Mouse (Mus musculus) MEL (cell line): ENCODE measurements around the gene Snrnp70. TPM values are rescaled to one million over a fixed set of nuclear protein-coding genes. Genes with fewer than 3 reads are reported as not detected.
A peak's percentile ranks its signal among the peaks of the same experiment; 100 is the strongest.

Experiments used
- DNase-seq: peaks from one replicate; pipeline ENCODE4 v3.0.0; 2011; ENCODE audit warnings: low read depth, low spot score
- H3K27ac ChIP-seq: 2 replicates; pipeline ENCODE4 v1.5.1; 2012; ENCODE audit warnings: low read depth, mild to moderate bottlenecking, control low read depth, low read length, moderate library complexity; ENCODE audit not compliant: control insufficient read depth
- H3K27me3 ChIP-seq, 2 experiments: fragments of 150-350 bp in 1 of 2; sonication (generic) in 1 of 2; 2 replicates each; pipeline ENCODE4 v1.6.1; 2012; ENCODE audit warnings: low read length in 2 of 2, mild to moderate bottlenecking in 2 of 2, improper control_type of control experiment in 1 of 2, moderate library complexity in 1 of 2; ENCODE audit not compliant: insufficient read depth in 2 of 2, control insufficient read depth in 1 of 2
- H3K36me3 ChIP-seq, 2 experiments: 2 replicates each; pipeline ENCODE4 v1.6.1; 2012 to 2014; ENCODE audit warnings: low read length in 2 of 2, improper control_type of control experiment in 1 of 2, inconsistent platforms in 1 of 2, mild to moderate bottlenecking in 1 of 2; ENCODE audit not compliant: insufficient read depth in 2 of 2, control insufficient read depth in 1 of 2
- H3K4me1 ChIP-seq, 2 experiments: fragments of 150-350 bp in 1 of 2; sonication (generic) in 1 of 2; 2 replicates each; pipeline ENCODE4 v1.6.1; 2012; ENCODE audit warnings: low read length in 2 of 2, improper control_type of control experiment in 1 of 2, mild to moderate bottlenecking in 1 of 2; ENCODE audit not compliant: insufficient read depth in 2 of 2, control insufficient read depth in 1 of 2
- H3K4me3 ChIP-seq, 2 experiments: fragments of 150-350 bp in 1 of 2; sonication (generic) in 1 of 2; 2 replicates each; pipeline ENCODE4 v1.5.1; 2012; ENCODE audit warnings: low read depth in 2 of 2, low read length in 2 of 2, mild to moderate bottlenecking in 2 of 2, moderate library complexity in 2 of 2, control low read depth in 1 of 2, improper control_type of control experiment in 1 of 2; ENCODE audit not compliant: control insufficient read depth in 1 of 2, insufficient read depth in 1 of 2
- H3K79me2 ChIP-seq: 2 replicates; pipeline ENCODE4 v1.6.1; 2012; ENCODE audit warnings: mild to moderate bottlenecking, low read length, moderate library complexity; ENCODE audit not compliant: control insufficient read depth, poor library complexity, insufficient read depth
- H3K9ac ChIP-seq: 2 replicates; pipeline ENCODE4 v1.6.1; 2012; ENCODE audit warnings: low read depth, mild to moderate bottlenecking, control low read depth, low read length, moderate library complexity; ENCODE audit not compliant: control insufficient read depth, poor library complexity, severe bottlenecking
- H3K9me3 ChIP-seq: fragments of 150-350 bp; sonication (generic); replicated peaks from 2 replicates; pipeline ENCODE4 v1.6.1; 2012; ENCODE audit warnings: mild to moderate bottlenecking, low read length, improper control_type of control experiment, moderate library complexity; ENCODE audit not compliant: insufficient read depth
- BHLHE40 ChIP-seq: IDR thresholded peaks from 2 replicates; pipeline ENCODE4 v1.6.1; 2012; ENCODE audit warnings: low read depth, mild to moderate bottlenecking, inconsistent platforms, low read length, improper control_type of control experiment, borderline replicate concordance
- CHD1 ChIP-seq: IDR thresholded peaks from 2 replicates; pipeline ENCODE4 v1.6.1; 2012; ENCODE audit warnings: low read depth, mild to moderate bottlenecking, inconsistent platforms, low read length, improper control_type of control experiment
- CHD2 ChIP-seq: IDR thresholded peaks from 2 replicates; pipeline ENCODE4 v1.6.1; 2011; ENCODE audit warnings: low read length, improper control_type of control experiment
- CTCF ChIP-seq, 3 experiments: IDR thresholded peaks in 2 of 3; conservative IDR thresholded peaks in 1 of 3; 2 replicates each; pipeline ENCODE4 v1.5.1; 2011 to 2012; ENCODE audit warnings: low read length in 3 of 3, low read depth in 2 of 3, mild to moderate bottlenecking in 2 of 3, improper control_type of control experiment in 1 of 3, inconsistent platforms in 1 of 3, mixed read lengths in 1 of 3, moderate library complexity in 1 of 3; ENCODE audit not compliant: control insufficient read depth in 1 of 3, insufficient read depth in 1 of 3, poor library complexity in 1 of 3, severe bottlenecking in 1 of 3
- E2F4 ChIP-seq: IDR thresholded peaks from 2 replicates; pipeline ENCODE4 v1.6.1; 2011; ENCODE audit warnings: low read depth, low read length, improper control_type of control experiment, borderline replicate concordance
- ELF1 ChIP-seq: IDR thresholded peaks from 2 replicates; pipeline ENCODE4 v1.6.1; 2014; ENCODE audit warnings: low read depth, mild to moderate bottlenecking, inconsistent platforms, low read length, improper control_type of control experiment, moderate library complexity
- ETS1 ChIP-seq: IDR thresholded peaks from 2 replicates; pipeline ENCODE4 v1.6.1; 2012; ENCODE audit warnings: low read depth, mild to moderate bottlenecking, inconsistent platforms, low read length, improper control_type of control experiment, moderate library complexity
- GATA1 ChIP-seq: IDR thresholded peaks from 2 replicates; pipeline ENCODE4 v1.6.1; 2011; ENCODE audit warnings: low read depth, low read length, improper control_type of control experiment
- HCFC1 ChIP-seq: IDR thresholded peaks from 2 replicates; pipeline ENCODE4 v1.6.1; 2012; ENCODE audit warnings: low read depth, mild to moderate bottlenecking, inconsistent platforms, low read length, improper control_type of control experiment, moderate library complexity
- JUND ChIP-seq: IDR thresholded peaks from 2 replicates; pipeline ENCODE4 v1.6.1; 2011; ENCODE audit warnings: low read depth, mild to moderate bottlenecking, improper control_type of control experiment, low read length
- MAFK ChIP-seq: IDR thresholded peaks from 2 replicates; pipeline ENCODE4 v1.6.1; 2011; ENCODE audit warnings: low read depth, mild to moderate bottlenecking, low read length, improper control_type of control experiment, borderline replicate concordance
- MAX ChIP-seq: IDR thresholded peaks from 2 replicates; pipeline ENCODE4 v1.6.1; 2011; ENCODE audit warnings: low read length, improper control_type of control experiment
- MAZ ChIP-seq: IDR thresholded peaks from 2 replicates; pipeline ENCODE4 v1.6.1; 2012; ENCODE audit warnings: low read depth, mild to moderate bottlenecking, inconsistent platforms, low read length, improper control_type of control experiment
- MXI1 ChIP-seq: IDR thresholded peaks from 2 replicates; pipeline ENCODE4 v1.6.1; 2011; ENCODE audit warnings: mild to moderate bottlenecking, low read depth, low read length, improper control_type of control experiment
- MYB ChIP-seq: IDR thresholded peaks from 2 replicates; pipeline ENCODE4 v1.6.1; 2011; ENCODE audit warnings: mild to moderate bottlenecking, low read depth, low read length, improper control_type of control experiment
- MYC ChIP-seq: IDR thresholded peaks from 2 replicates; pipeline ENCODE4 v1.6.1; 2011; ENCODE audit warnings: low read depth, mild to moderate bottlenecking, low read length, improper control_type of control experiment, moderate library complexity
- NELFE ChIP-seq: IDR thresholded peaks from 2 replicates; pipeline ENCODE4 v1.6.1; 2011; ENCODE audit warnings: low read depth, low read length, improper control_type of control experiment
- NRF1 ChIP-seq: IDR thresholded peaks from 2 replicates; pipeline ENCODE4 v1.6.1; 2014; ENCODE audit warnings: low read depth, mild to moderate bottlenecking, inconsistent platforms, low read length, improper control_type of control experiment, moderate library complexity; ENCODE audit not compliant: poor library complexity, insufficient read depth, severe bottlenecking
- POLR2A ChIP-seq, 2 experiments: IDR thresholded peaks; 2 replicates each; pipeline ENCODE4 v1.6.1; 2011 to 2012; ENCODE audit warnings: low read length in 2 of 2, mild to moderate bottlenecking in 2 of 2, control low read depth in 1 of 2, improper control_type of control experiment in 1 of 2, low read depth in 1 of 2, moderate library complexity in 1 of 2; ENCODE audit not compliant: control insufficient read depth in 1 of 2, insufficient read depth in 1 of 2, poor library complexity in 1 of 2
- RAD21 ChIP-seq: IDR thresholded peaks from 2 replicates; pipeline ENCODE4 v1.6.1; 2011; ENCODE audit warnings: mild to moderate bottlenecking, low read depth, low read length, improper control_type of control experiment
- SIN3A ChIP-seq: IDR thresholded peaks from 2 replicates; pipeline ENCODE4 v1.6.1; 2012; ENCODE audit warnings: low read length, improper control_type of control experiment, inconsistent platforms
- SMC3 ChIP-seq: IDR thresholded peaks from 2 replicates; pipeline ENCODE4 v1.6.1; 2011; ENCODE audit warnings: low read depth, low read length, improper control_type of control experiment
- TBP ChIP-seq: IDR thresholded peaks from 2 replicates; pipeline ENCODE4 v1.8.0; 2011; ENCODE audit warnings: low read depth, low read length, improper control_type of control experiment
- TCF12 ChIP-seq: IDR thresholded peaks from 2 replicates; pipeline ENCODE4 v1.6.1; 2014; ENCODE audit warnings: low read depth, mild to moderate bottlenecking, inconsistent platforms, low read length, improper control_type of control experiment, moderate library complexity
- UBTF ChIP-seq: IDR thresholded peaks from 2 replicates; pipeline ENCODE4 v1.6.1; 2012; ENCODE audit warnings: low read depth, mild to moderate bottlenecking, inconsistent platforms, low read length, improper control_type of control experiment, moderate library complexity, borderline replicate concordance; ENCODE audit not compliant: insufficient read depth
- USF2 ChIP-seq, 2 experiments: IDR thresholded peaks; 2 replicates each; pipeline ENCODE4 v1.6.1; 2011 to 2012; ENCODE audit warnings: improper control_type of control experiment in 2 of 2, low read length in 2 of 2, borderline replicate concordance in 1 of 2, inconsistent platforms in 1 of 2, low read depth in 1 of 2, mild to moderate bottlenecking in 1 of 2; ENCODE audit not compliant: insufficient read depth in 1 of 2
- ZNF384 ChIP-seq: IDR thresholded peaks from 2 replicates; pipeline ENCODE4 v1.6.1; 2012; ENCODE audit warnings: low read depth, mild to moderate bottlenecking, inconsistent platforms, low read length, improper control_type of control experiment
- polyA plus RNA-seq, 2 experiments: library from polyadenylated mRNA; stranded (reverse) in 1 of 2; unstranded in 1 of 2; fragments of >175 nt in 1 of 2; fragments of >200 nt in 1 of 2; gene quantifications; 2 replicates each; pipeline versions ENCODE4 v1.2.1 to v1.2.4; 2012; ENCODE audit warnings: low replicate concordance in 2 of 2, low read depth in 1 of 2; ENCODE audit not compliant: insufficient read length in 2 of 2, insufficient read depth in 1 of 2, missing spikeins in 1 of 2
- total RNA-seq: library from RNA; depleted of rRNA; stranded (reverse); fragments of 300-350 nt; gene quantifications from 2 replicates; pipeline ENCODE4 v1.2.3, GENCODE M21; 2012

Snrnp70 gene
- total and polyA plus RNA-seq, 3 experiments: 272 to 1,478 (median 588) TPM

DNA sequence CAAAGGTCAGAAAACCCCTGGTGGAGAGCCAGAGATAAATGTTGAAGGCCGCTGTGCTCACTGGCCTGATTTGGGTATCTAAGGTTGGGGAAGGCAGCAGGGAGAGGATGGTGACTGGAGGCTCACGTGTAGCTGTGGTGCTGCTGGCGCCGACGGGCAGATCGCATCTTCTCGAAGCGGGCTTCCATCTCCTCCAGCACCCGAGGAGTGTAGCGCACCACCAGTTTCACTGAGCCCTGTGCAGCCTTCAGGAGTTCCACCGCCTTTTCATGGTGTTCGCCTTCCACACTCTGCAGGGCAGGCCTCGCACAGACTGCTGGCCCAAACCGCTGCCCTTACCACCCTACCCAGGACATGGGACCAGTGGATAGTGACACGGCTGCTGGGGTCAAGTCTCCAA is 27.4 kb downstream of the Snrnp70 start:
- Histone ChIP-seq H3K9ac (peak overlapping the region; percentile 82), H3K27ac (no peak overlapping the region), H3K9me3 (no peaks in the 10 kb centered on the region), H3K4me3 (no peak overlapping the region; a peak in 2 of 4 replicates), H3K4me1 (peaks cover 0 to 22% of the 10 kb centered on the region in 2 experiments; a peak in 2 of 4 replicates), H3K27me3 (no peaks in the 10 kb centered on the region), H3K36me3 (peaks cover 0 to 2% of the 10 kb centered on the region in 2 experiments; a peak in 2 of 4 replicates), H3K79me2 (no peaks in the 10 kb centered on the region; the same call in 1 of the 2 replicates)
- TF ChIP-seq GATA1 (no peak), JUND (no peak), SIN3A (no peak), BHLHE40 (no peak), SMC3 (no peak), MAFK (no peak), CHD1 (no peak), MAX (no peak), MAZ (no peak), NELFE (no peak)
- DNase-seq: no peak

GRCm38 (mm10) chr7:45367020-45367880 is 28.3 kb downstream of the Snrnp70 start:
- no peaks in the 10 kb centered on the region; the same call in 1 of the 2 replicates for H3K79me2 ChIP-seq
- DNase-seq: peak; percentile 97
- H3K9ac ChIP-seq: peak overlapping the region; percentile 82
- H3K36me3 ChIP-seq: peaks cover 0 to 8% of the 10 kb centered on the region in 2 experiments; a peak in 1 of 4 replicates
- H3K4me1 ChIP-seq: peaks cover 3 to 26% of the 10 kb centered on the region in 2 experiments; a peak in 3 of 4 replicates
- no peaks in the 10 kb centered on the region for H3K9me3 ChIP-seq
- H3K27ac ChIP-seq: peak overlapping the region; percentile 72
- no peaks in the 10 kb centered on the region for H3K27me3 ChIP-seq
- H3K4me3 ChIP-seq: peak overlapping the region; percentile 82 to 96
- TF ChIP-seq TBP (peak; percentile 31; the same call in 1 of the 2 replicates), NELFE (peak; percentile 63), E2F4 (no peak; the same call in 1 of the 2 replicates), NRF1 (peak; percentile 36; the same call in 1 of the 2 replicates), CHD2 (peak; percentile 30; the same call in 1 of the 2 replicates), MAZ (peak; percentile 88; the same call in 1 of the 2 replicates), RAD21 (peak; percentile 2; the same call in 1 of the 2 replicates), MXI1 (peak; percentile 72), USF2 (IDR thresholded peaks at IDR 0.05; ENCODE audit: borderline replicate concordance in 1 of 2, insufficient read depth in 1 of 2, low read depth in 1 of 2, low read length in 2 of 2) (no peak), ELF1 (0 out of 2 replicates have a peak, but pooled peaks have one; percentile 28), MYB (no peak), SMC3 (peak; percentile 30; the same call in 1 of the 2 replicates), CTCF (IDR thresholded peaks at IDR 0.05 in 2 of 3, conservative IDR thresholded peaks at IDR 0.05 in 1 of 3; ENCODE audit: control insufficient read depth in 1 of 3, insufficient read depth in 1 of 3, low read depth in 2 of 3, low read length in 3 of 3, poor library complexity in 1 of 3, severe bottlenecking in 1 of 3) (peak; percentile 57 to 62 (median 60)), ZNF384 (peak; percentile 45), MAX (0 out of 2 replicates have a peak, but pooled peaks have one; percentile 45), MYC (peak; percentile 59), HCFC1 (peak; percentile 30), MAFK (no peak), UBTF (no peak), TCF12 (0 out of 2 replicates have a peak, but pooled peaks have one; percentile 30), ETS1 (peak; percentile 38; the same call in 1 of the 2 replicates), CHD1 (peak; percentile 96), POLR2A (IDR thresholded peaks at IDR 0.05; ENCODE audit: control insufficient read depth in 1 of 2, insufficient read depth in 1 of 2, low read depth in 1 of 2, low read length in 2 of 2, poor library complexity in 1 of 2) (peak; percentile 7 to 66; a peak in 2 of 4 replicates)
